Comparison of ENCODE assay signal across 16 mouse cellular contexts in genomic region chr11:110286331-110286730, GRCm38 (mm10).
"Had no signal": no experiment of that assay in that cellular context is flagged by ENCODE, and none has a peak within 500 bp of the region (broad histone marks: within the 10 kb centered on the region; RNA-seq: fewer than 3 reads in every experiment).

No protein-coding gene starts in this region.

- H3K4me2 ChIP-seq: neural tube, embryonic 13.5 days; neural tube, embryonic 15.5 days; stomach, embryonic 15.5 days had no signal

- H3K4me3 ChIP-seq: neural tube, embryonic 13.5 days; neural tube, embryonic 15.5 days; stomach, embryonic 15.5 days had no signal

- H3K36me3 ChIP-seq: stomach, embryonic 15.5 days had no signal

- H3K27ac ChIP-seq: neural tube, embryonic 13.5 days; neural tube, embryonic 15.5 days; stomach, embryonic 15.5 days; stomach, postnatal 0 days had no signal

- H3K27me3 ChIP-seq: neural tube, embryonic 13.5 days; neural tube, embryonic 15.5 days; stomach, embryonic 15.5 days had no signal

- H3K9me3 ChIP-seq: neural tube, embryonic 13.5 days; neural tube, embryonic 15.5 days; stomach, embryonic 15.5 days had no signal

- DNase-seq: retina, postnatal 1 day; right cerebral cortex, adult 18-20 months; right cerebral cortex, postnatal 14 days; right cerebral cortex, postnatal 25 days; right cerebral cortex, postnatal 4 days; spleen, adult 18-20 months; thymus, adult 18-20 months; thymus, adult 2 months; thymus, postnatal 14 days; thymus, postnatal 25 days; thymus, postnatal 36 days; thymus, postnatal 4 days had no signal

- H3K4me1 ChIP-seq: neural tube, embryonic 13.5 days; neural tube, embryonic 15.5 days; stomach, embryonic 15.5 days had no signal

- H3K9ac ChIP-seq: neural tube, embryonic 13.5 days; neural tube, embryonic 15.5 days; stomach, embryonic 15.5 days had no signal
